Mouse (Mus musculus): ENCODE data around the gene Cgn. TPM values are rescaled to one million over a fixed set of nuclear protein-coding genes. Genes with fewer than 3 reads are reported as not detected.

Gene Cgn
- total and polyA plus RNA-seq, 2 experiments from 2014 or later = 6.0 TPM

DNA sequence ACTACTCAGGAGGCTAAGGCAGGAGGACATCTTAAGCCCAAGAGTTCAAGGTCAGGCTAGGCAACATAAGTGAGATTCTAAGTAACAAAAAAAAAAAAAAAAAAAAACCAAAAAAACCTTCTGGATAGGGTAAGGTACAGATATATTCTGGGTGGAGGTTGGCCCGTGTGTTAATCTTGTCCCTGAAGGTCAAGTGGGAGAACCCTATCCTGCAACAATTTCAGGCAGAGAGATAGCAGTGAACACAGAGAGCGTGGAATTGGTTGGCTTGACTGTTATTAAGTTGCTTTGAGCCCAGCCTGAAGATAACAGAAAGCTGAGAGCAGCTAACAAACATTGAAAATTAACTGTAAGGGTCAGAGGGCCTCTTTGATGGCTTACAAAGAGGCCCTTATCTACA is 7.4 kb upstream of the Cgn start:
- WGBS = 98% methylated on average over 2 of the region's 2 CpGs
- ATAC-seq (no peak), DNase-seq (no peak)
- Histone ChIP-seq H3K9me3 (ENCODE audit: low read length) (no peaks in the 10 kb centered on the region), H3K4me3 (ENCODE audit: low read depth, low read length) (no peak overlapping the region), H3K27me3 (ENCODE audit: insufficient read depth, low read length) (no peaks in the 10 kb centered on the region), H3K27ac (ENCODE audit: low read depth, low read length) (no peak overlapping the region), H3K4me1 (ENCODE audit: insufficient read depth) (no peaks in the 10 kb centered on the region), H3K9ac (no peak overlapping the region), H3K4me2 (ENCODE audit: low read depth) (no peak overlapping the region), H3K36me3 (ENCODE audit: insufficient read depth) (no peaks in the 10 kb centered on the region)
- TF ChIP-seq CTCF (IDR thresholded peaks at IDR 0.05; ENCODE audit: low read depth) = no peak

DNA sequence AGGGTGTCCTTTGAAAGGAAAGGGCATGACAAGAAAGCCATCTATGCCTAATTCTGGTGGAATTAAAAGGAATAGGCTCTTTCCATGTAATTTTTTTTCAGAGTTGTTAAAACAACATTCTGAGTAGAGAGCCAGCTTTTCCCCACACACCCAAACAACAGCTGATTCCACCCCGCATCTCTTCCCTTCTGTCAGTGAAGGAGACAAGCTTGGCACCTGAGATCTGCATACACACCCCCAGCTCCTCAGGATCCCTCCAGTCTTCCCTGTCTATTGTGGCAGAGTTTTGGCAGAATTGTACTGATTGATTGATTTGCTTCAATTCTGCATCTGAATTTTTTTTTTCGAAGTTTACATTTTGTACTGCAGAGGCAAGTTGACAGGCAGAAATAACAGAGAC is 6.0 kb upstream of the Cgn start:
- H3K4me2 ChIP-seq (ENCODE audit: low read depth) = no peak overlapping the region
- H3K4me3 ChIP-seq (ENCODE audit: low read depth, low read length) = no peak overlapping the region
- ATAC-seq = peak; percentile 68; the same call in 1 of the 2 replicates
- TF ChIP-seq CTCF (IDR thresholded peaks at IDR 0.05; ENCODE audit: low read depth) = no peak
- H3K9me3 ChIP-seq (ENCODE audit: low read length) = no peaks in the 10 kb centered on the region
- peak; percentile 25 for DNase-seq
- H3K36me3 ChIP-seq (ENCODE audit: insufficient read depth) = no peaks in the 10 kb centered on the region
- 75% methylated on average over 2 of the region's 2 CpGs for WGBS
- no peak overlapping the region for H3K27ac ChIP-seq (ENCODE audit: low read depth, low read length)
- no peaks in the 10 kb centered on the region for H3K27me3 ChIP-seq (ENCODE audit: insufficient read depth, low read length)
- H3K4me1 ChIP-seq (ENCODE audit: insufficient read depth) = no peaks in the 10 kb centered on the region
- no peak overlapping the region for H3K9ac ChIP-seq

DNA sequence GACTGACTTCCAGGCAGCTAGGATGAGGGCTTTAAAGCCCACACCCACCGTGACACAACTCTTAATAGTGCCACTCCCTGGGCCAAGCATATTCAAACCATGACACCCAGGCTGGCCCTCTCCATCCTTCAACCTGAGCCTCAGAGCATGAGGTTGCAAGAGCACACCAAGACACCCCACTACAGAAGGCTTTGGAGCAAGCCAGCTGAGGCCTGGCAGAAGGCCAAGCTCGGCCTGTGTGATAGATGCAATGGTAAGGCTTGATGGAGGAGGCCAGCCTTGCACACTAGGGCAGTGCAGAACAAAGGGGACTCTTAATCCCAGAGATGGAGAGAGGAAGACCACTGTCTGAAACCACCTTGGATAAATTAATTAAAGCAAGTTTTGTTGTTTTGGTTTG is 3.2 kb upstream of the Cgn start:
- H3K9me3 ChIP-seq (ENCODE audit: low read length) = no peaks in the 10 kb centered on the region
- H3K4me3 ChIP-seq (ENCODE audit: low read depth, low read length) = no peak overlapping the region
- no peak for TF ChIP-seq CTCF (IDR thresholded peaks at IDR 0.05; ENCODE audit: low read depth)
- H3K27ac ChIP-seq (ENCODE audit: low read depth, low read length) = no peak overlapping the region
- no peaks in the 10 kb centered on the region for H3K36me3 ChIP-seq (ENCODE audit: insufficient read depth)
- H3K4me1 ChIP-seq (ENCODE audit: insufficient read depth) = no peaks in the 10 kb centered on the region; the same call in 1 of the 2 replicates
- ATAC-seq (no peak), DNase-seq (no peak)
- H3K4me2 ChIP-seq (ENCODE audit: low read depth) = no peak overlapping the region
- no peak overlapping the region for H3K9ac ChIP-seq
- 73% methylated on average over 2 of the region's 2 CpGs for WGBS
- no peaks in the 10 kb centered on the region for H3K27me3 ChIP-seq (ENCODE audit: insufficient read depth, low read length)

DNA sequence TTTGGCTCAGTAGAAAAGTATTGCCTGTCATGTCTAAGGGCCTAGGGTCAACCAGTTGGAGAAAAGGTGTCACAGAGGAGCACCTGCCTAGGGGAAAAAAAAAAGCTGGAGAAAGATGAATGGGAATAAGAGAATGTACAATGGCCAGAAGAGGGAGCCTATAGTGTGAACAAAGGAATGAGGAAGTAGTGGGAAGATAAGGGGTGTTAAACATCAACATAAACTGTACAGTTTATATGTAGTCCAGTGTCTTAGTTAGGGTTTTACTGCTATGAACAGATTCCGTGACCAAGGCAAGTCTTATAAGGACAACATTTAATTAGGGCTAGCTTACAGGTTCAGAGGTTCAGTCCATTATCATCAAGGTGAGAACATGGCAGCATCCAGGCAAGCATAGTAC is 2.8 kb upstream of the Cgn start:
- H3K27ac ChIP-seq (ENCODE audit: low read depth, low read length) = no peak overlapping the region
- H3K4me1 ChIP-seq (ENCODE audit: insufficient read depth) = no peaks in the 10 kb centered on the region; the same call in 1 of the 2 replicates
- no peak overlapping the region for H3K4me2 ChIP-seq (ENCODE audit: low read depth)
- no peak overlapping the region for H3K9ac ChIP-seq
- H3K9me3 ChIP-seq (ENCODE audit: low read length) = no peaks in the 10 kb centered on the region
- 89% methylated on average over 1 of the region's 1 CpGs for whole genome bisulfite sequencing
- no peak overlapping the region for H3K4me3 ChIP-seq (ENCODE audit: low read depth, low read length)
- ATAC-seq (no peak), DNase-seq (no peak)
- no peaks in the 10 kb centered on the region for H3K27me3 ChIP-seq (ENCODE audit: insufficient read depth, low read length)
- no peaks in the 10 kb centered on the region for H3K36me3 ChIP-seq (ENCODE audit: insufficient read depth)
- peak; percentile 24; the same call in 1 of the 2 replicates for TF ChIP-seq CTCF (IDR thresholded peaks at IDR 0.05; ENCODE audit: low read depth)

DNA sequence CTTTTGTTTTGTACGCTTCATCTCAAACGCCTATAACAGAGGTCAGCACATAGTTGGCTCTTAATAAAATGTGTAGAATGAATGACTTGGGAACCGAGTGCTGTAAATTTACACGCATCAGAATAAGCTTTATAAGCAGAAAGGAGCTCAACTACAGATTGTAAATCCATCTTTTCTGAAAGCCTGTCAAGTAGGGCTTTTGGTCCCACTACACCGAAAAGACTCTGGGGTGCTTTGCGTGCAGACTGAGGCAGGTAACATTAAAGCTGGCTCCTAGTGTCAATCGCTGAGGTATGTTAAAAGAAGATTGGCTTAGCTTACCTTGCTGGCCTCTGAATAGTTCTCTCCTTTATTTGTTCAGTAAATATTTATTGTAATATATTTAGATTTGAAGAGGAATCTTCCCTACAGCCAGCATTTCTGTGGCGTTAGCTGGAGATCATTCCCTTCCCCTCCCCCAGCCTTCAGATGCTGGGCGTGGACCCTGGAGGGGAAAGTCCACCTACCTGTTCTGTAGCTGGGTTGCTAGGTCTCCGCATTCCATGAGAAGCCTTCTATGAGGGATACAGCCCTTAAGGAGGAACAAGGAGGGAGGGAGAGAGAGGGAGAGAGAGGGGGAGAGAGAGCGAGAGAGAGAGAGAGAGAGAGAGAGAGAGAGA is 959 bp upstream of the Cgn start:
- Histone ChIP-seq H3K4me2 (ENCODE audit: low read depth) (peak overlapping the region; percentile 72), H3K4me3 (ENCODE audit: low read depth, low read length) (peak overlapping the region; percentile 44), H3K27me3 (ENCODE audit: insufficient read depth, low read length) (no peaks in the 10 kb centered on the region), H3K27ac (ENCODE audit: low read depth, low read length) (peak overlapping the region; percentile 87), H3K9me3 (ENCODE audit: low read length) (no peaks in the 10 kb centered on the region), H3K36me3 (ENCODE audit: insufficient read depth) (no peaks in the 10 kb centered on the region), H3K9ac (peak overlapping the region; percentile 63), H3K4me1 (ENCODE audit: insufficient read depth) (no peaks in the 10 kb centered on the region; the same call in 1 of the 2 replicates)
- no peak for TF ChIP-seq CTCF (IDR thresholded peaks at IDR 0.05; ENCODE audit: low read depth)
- peak; percentile 64 for DNase-seq
- no peak for ATAC-seq
- WGBS = 2% methylated on average over 10 of the region's 11 CpGs

DNA sequence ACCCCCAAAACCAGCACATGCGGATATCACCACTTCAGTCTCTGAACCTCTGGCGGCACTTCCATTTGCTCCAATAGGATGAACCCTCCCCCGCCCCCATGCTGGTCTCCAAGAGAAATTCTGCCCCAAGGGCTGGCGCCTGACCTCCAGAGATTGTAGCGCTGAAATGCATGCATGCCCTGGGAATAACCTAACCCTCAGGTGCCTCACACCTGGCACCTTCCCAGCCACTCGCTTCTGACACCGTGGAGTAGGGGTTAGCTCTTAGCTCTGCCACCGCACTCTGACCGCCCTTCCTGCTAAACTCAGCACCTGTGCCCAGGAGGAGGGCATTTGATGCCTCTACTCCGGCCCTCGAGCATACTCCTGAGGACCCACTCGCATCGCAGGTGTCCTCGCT is 334 bp downstream of the Cgn start:
- no peak overlapping the region for H3K27ac ChIP-seq (ENCODE audit: low read depth, low read length)
- no peaks in the 10 kb centered on the region for H3K9me3 ChIP-seq (ENCODE audit: low read length)
- no peak for ATAC-seq
- DNase-seq = no peak
- H3K4me2 ChIP-seq (ENCODE audit: low read depth) = peak overlapping the region; percentile 72
- H3K4me3 ChIP-seq (ENCODE audit: low read depth, low read length) = peak overlapping the region; percentile 44
- H3K36me3 ChIP-seq (ENCODE audit: insufficient read depth) = no peaks in the 10 kb centered on the region
- no peaks in the 10 kb centered on the region for H3K27me3 ChIP-seq (ENCODE audit: insufficient read depth, low read length)
- peak overlapping the region; percentile 63 for H3K9ac ChIP-seq
- no peaks in the 10 kb centered on the region; the same call in 1 of the 2 replicates for H3K4me1 ChIP-seq (ENCODE audit: insufficient read depth)
- WGBS = 1% methylated on average over 14 of the region's 14 CpGs
- TF ChIP-seq CTCF (IDR thresholded peaks at IDR 0.05; ENCODE audit: low read depth) = no peak

DNA sequence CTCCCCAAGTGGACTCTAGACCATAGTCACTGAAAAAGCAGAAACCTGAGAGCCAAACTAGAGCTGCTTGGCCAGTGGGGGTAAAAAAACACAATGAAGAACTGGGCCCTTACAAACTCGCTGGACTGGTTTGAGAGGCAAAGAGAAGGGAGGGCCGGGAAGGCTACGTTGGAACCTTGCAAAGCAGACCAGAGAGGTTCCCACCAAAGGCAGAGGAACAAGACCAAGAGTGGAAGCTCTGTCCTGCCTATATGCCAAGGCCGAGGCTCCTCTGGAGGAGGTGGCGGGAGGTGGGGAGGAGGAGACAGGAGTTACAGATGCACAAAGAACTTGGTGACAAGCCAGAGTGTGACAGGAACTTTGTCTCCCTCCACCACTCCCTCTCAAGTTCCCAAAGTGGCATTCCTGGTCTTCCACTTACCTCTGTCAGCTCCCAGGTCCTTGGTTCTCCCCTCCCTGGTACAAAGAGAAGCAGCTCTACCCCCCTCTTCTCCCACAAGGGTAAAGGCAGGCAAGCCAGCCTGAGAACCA is 2.1 kb downstream of the Cgn start:
- 32% methylated on average over 5 of the region's 5 CpGs for WGBS
- ATAC-seq (no peak), DNase-seq (no peak)
- no peaks in the 10 kb centered on the region for H3K9me3 ChIP-seq (ENCODE audit: low read length)
- no peaks in the 10 kb centered on the region for H3K27me3 ChIP-seq (ENCODE audit: insufficient read depth, low read length)
- no peak for TF ChIP-seq CTCF (IDR thresholded peaks at IDR 0.05; ENCODE audit: low read depth)
- no peak overlapping the region for H3K4me3 ChIP-seq (ENCODE audit: low read depth, low read length)
- H3K27ac ChIP-seq (ENCODE audit: low read depth, low read length) = no peak overlapping the region
- no peaks in the 10 kb centered on the region for H3K36me3 ChIP-seq (ENCODE audit: insufficient read depth)
- H3K4me2 ChIP-seq (ENCODE audit: low read depth) = no peak overlapping the region
- H3K9ac ChIP-seq = no peak overlapping the region
- no peaks in the 10 kb centered on the region; the same call in 1 of the 2 replicates for H3K4me1 ChIP-seq (ENCODE audit: insufficient read depth)

Data from forebrain, postnatal 0 days (tissue).